ENCODE assay signal across 8 mouse cellular contexts in genomic region chr3:145653191-145653940, GRCm38 (mm10). TPM values are rescaled to one million over a fixed set of nuclear protein-coding genes. Genes with fewer than 3 reads are reported as not detected.
DNase-seq lines count a peak whose midpoint lies in the region; ATAC-seq and TF ChIP-seq lines count a peak whose summit lies in the region.

No protein-coding gene starts in this region.

- H3K4me3 ChIP-seq in embryonic fibroblast, embryonic 13.5 days (ENCODE audit: insufficient read depth, low read length): peak overlapping the region; percentile 47
- H3K4me3 ChIP-seq in heart, embryonic 14.5 days (ENCODE audit: control insufficient read depth in 1 of 2, insufficient read depth in 1 of 2, low read depth in 1 of 2, low read length in 2 of 2): peak overlapping the region; percentile 69 to 78
- peak overlapping the region; percentile 81 for H3K4me3 ChIP-seq in kidney, embryonic 16.5 days (ENCODE audit: low read length)
- H3K4me3 ChIP-seq in lung, embryonic 16.5 days (ENCODE audit: low read length): peak overlapping the region; percentile 75

- H3K9ac ChIP-seq in heart, embryonic 14.5 days (ENCODE audit: low read length): peak overlapping the region; percentile 94
- peak overlapping the region; percentile 90 for H3K9ac ChIP-seq in kidney, embryonic 16.5 days (replicated peaks; ENCODE audit: low read length)
- H3K9ac ChIP-seq in lung, embryonic 16.5 days (ENCODE audit: low read length): peak overlapping the region; percentile 87

- H3K27ac ChIP-seq in embryonic fibroblast, embryonic 13.5 days (ENCODE audit: insufficient read depth, low read length): peak overlapping the region; percentile 92
- H3K27ac ChIP-seq in heart, embryonic 14.5 days (replicated peaks in 1 of 2; ENCODE audit: control insufficient read depth in 1 of 2, insufficient read depth in 1 of 2, low read depth in 2 of 2, low read length in 2 of 2): peak overlapping the region; percentile 91 to 96
- peak overlapping the region; percentile 89 for H3K27ac ChIP-seq in kidney, embryonic 16.5 days (ENCODE audit: low read length)
- H3K27ac ChIP-seq in lung, embryonic 16.5 days (ENCODE audit: low read length): peak overlapping the region; percentile 96

- WGBS in heart, embryonic 14.5 days: under 1% methylated on average over 53 of the region's 53 CpGs
- WGBS in kidney, embryonic 16.5 days: under 1% methylated on average over 53 of the region's 53 CpGs
- WGBS in lung, embryonic 16.5 days: under 1% methylated on average over 53 of the region's 53 CpGs

- ATAC-seq in heart, embryonic 14.5 days (ENCODE audit: insufficient number of reproducible peaks, insufficient read depth, low FRiP score, low read depth): peak; percentile 56
- ATAC-seq in kidney, embryonic 16.5 days (ENCODE audit: low FRiP score, low TSS enrichment): peak; percentile 63
- peak; percentile 64 for ATAC-seq in lung, embryonic 16.5 days (ENCODE audit: low read depth)

- peak overlapping the region; percentile 77 for H3K4me2 ChIP-seq in heart, embryonic 14.5 days (ENCODE audit: low read length)
- peak overlapping the region; percentile 90 for H3K4me2 ChIP-seq in kidney, embryonic 16.5 days (replicated peaks; ENCODE audit: low read depth, low read length)
- peak overlapping the region; percentile 87 for H3K4me2 ChIP-seq in lung, embryonic 16.5 days (ENCODE audit: low read depth, low read length)

- H3K36me3 ChIP-seq in heart, embryonic 14.5 days (ENCODE audit: control insufficient read depth, insufficient read depth, low read length): peaks cover 3% of the 10 kb centered on the region; the same call in 1 of the 2 replicates
- no peaks in the 10 kb centered on the region for H3K36me3 ChIP-seq in kidney, embryonic 16.5 days (ENCODE audit: insufficient read depth, low read length)
- no peaks in the 10 kb centered on the region for H3K36me3 ChIP-seq in lung, embryonic 16.5 days (ENCODE audit: control insufficient read depth, insufficient read depth, low read length)

- H3K4me1 ChIP-seq in embryonic fibroblast, embryonic 13.5 days (ENCODE audit: control insufficient read depth, insufficient read depth, low read length): peaks cover 6% of the 10 kb centered on the region
- peaks cover 24 to 45% of the 10 kb centered on the region in 2 experiments for H3K4me1 ChIP-seq in heart, embryonic 14.5 days (ENCODE audit: control insufficient read depth in 2 of 2, insufficient read depth in 2 of 2, low read length in 2 of 2)
- peaks cover 45% of the 10 kb centered on the region for H3K4me1 ChIP-seq in kidney, embryonic 16.5 days (ENCODE audit: insufficient read depth, low read length)
- peaks cover 26% of the 10 kb centered on the region for H3K4me1 ChIP-seq in lung, embryonic 16.5 days (replicated peaks; ENCODE audit: control insufficient read depth, insufficient read depth, low read length)

- TF ChIP-seq CTCF in embryonic fibroblast, embryonic 13.5 days (IDR thresholded peaks at IDR 0.05; ENCODE audit: borderline replicate concordance, insufficient read depth, low read length): no peak

- no peaks in the 10 kb centered on the region for H3K9me3 ChIP-seq in heart, embryonic 14.5 days (ENCODE audit: control insufficient read depth, low read length)
- H3K9me3 ChIP-seq in kidney, embryonic 16.5 days (ENCODE audit: low read length): no peaks in the 10 kb centered on the region
- H3K9me3 ChIP-seq in lung, embryonic 16.5 days (ENCODE audit: control insufficient read depth, low read length): no peaks in the 10 kb centered on the region

- H3K27me3 ChIP-seq in heart, embryonic 14.5 days (ENCODE audit: control insufficient read depth, insufficient read depth, low read length): no peaks in the 10 kb centered on the region
- H3K27me3 ChIP-seq in kidney, embryonic 16.5 days (ENCODE audit: insufficient read depth, low read length): no peaks in the 10 kb centered on the region
- H3K27me3 ChIP-seq in lung, embryonic 16.5 days (ENCODE audit: control insufficient read depth, insufficient read depth, low read depth, low read length): no peaks in the 10 kb centered on the region

- DNase-seq in 416B (ENCODE audit: low read depth) (peak; percentile 62), ZHBTc4 (ENCODE audit: low read depth, low spot score) (peak; percentile 75)
- DNase-seq in ovary, postnatal 36 days (ENCODE audit: low spot score): peak; percentile 73
- DNase-seq in thymus, postnatal 14 days: no peak

- peak; percentile 50; the same call in 1 of the 2 replicates for TF ChIP-seq POLR2A in embryonic fibroblast, embryonic 13.5 days (IDR thresholded peaks at IDR 0.05; ENCODE audit: low read depth, low read length)

RNA-seq across cellular contexts. Expression of gene Ccn1, which starts 3.6 kb away (rescaled TPM):
- polyA plus RNA-seq in embryonic fibroblast, embryonic 13.5 days (2011; ENCODE audit: insufficient read length, low read depth, missing spikeins): 464 and 759 TPM in 2 replicates
- polyA plus RNA-seq in heart, embryonic 14.5 days (2014; fragmentation: Nextera tagmentation; extraction: Ambion mirVana): 29.4 and 42.7 TPM in 2 replicates
- 78.3 and 81.5 TPM in 2 replicates for polyA plus RNA-seq in kidney, embryonic 16.5 days (2015; fragmentation: Nextera tagmentation; extraction: Ambion mirVana)
- 60.1 and 78.3 TPM in 2 replicates for polyA plus RNA-seq in lung, embryonic 16.5 days (2015; fragmentation: Nextera tagmentation; extraction: Ambion mirVana)
